Mouse (Mus musculus) CH12.LX (cell line): ENCODE measurements at regions not wholly inside any gene's neighbourhood (a gene's known extent, or its start where the extent isn't known, plus 50 kb on each side); places are given as distances from the start of the nearest gene placed in this dataset.

ENCODE experiments used
- DNase-seq: peaks from one replicate; pipeline ENCODE4 v3.0.0-alpha.2; 2013; ENCODE audit errors: extremely low read depth
- H3K27ac ChIP-seq: 2 replicates; pipeline ENCODE4 v1.5.1; 2012; ENCODE audit warnings: low read depth, mild to moderate bottlenecking, control low read depth, moderate library complexity; ENCODE audit not compliant: insufficient read depth
- H3K27me3 ChIP-seq: replicated peaks from 2 replicates; pipeline ENCODE3; 2012; ENCODE audit warnings: inconsistent platforms
- H3K36me3 ChIP-seq, 2 experiments: replicated peaks in 1 of 2; 2 replicates each; pipeline versions ENCODE3 to v1.6.1; 2012; ENCODE audit warnings: inconsistent platforms in 1 of 2, low read length in 1 of 2, mild to moderate bottlenecking in 1 of 2, mixed read lengths in 1 of 2, moderate library complexity in 1 of 2; ENCODE audit not compliant: control insufficient read depth in 1 of 2, insufficient read depth in 1 of 2
- H3K4me1 ChIP-seq, 2 experiments: 2 replicates each; pipeline ENCODE4 v1.6.1; 2012; ENCODE audit warnings: inconsistent platforms in 1 of 2, moderate library complexity in 1 of 2; ENCODE audit not compliant: insufficient read depth in 2 of 2, control insufficient read depth in 1 of 2
- H3K4me2 ChIP-seq: 2 replicates; pipeline ENCODE4 v1.6.1; 2012; ENCODE audit warnings: low read depth, mild to moderate bottlenecking, control low read depth; ENCODE audit not compliant: poor library complexity, insufficient read depth, severe bottlenecking
- H3K4me3 ChIP-seq, 3 experiments: fragments of 150-350 bp in 1 of 3; sonication (generic) in 1 of 3; replicated peaks in 1 of 3; 2 replicates each; pipeline versions ENCODE3 to v1.5.1; 2011 to 2012; ENCODE audit warnings: low read depth in 2 of 3, low read length in 2 of 3, mild to moderate bottlenecking in 2 of 3, moderate library complexity in 2 of 3, control low read depth in 1 of 3, improper control_type of control experiment in 1 of 3, inconsistent platforms in 1 of 3, mixed read lengths in 1 of 3; ENCODE audit not compliant: poor library complexity in 1 of 3
- H3K79me2 ChIP-seq: replicated peaks from 2 replicates; pipeline ENCODE4 v1.6.1; 2012; ENCODE audit warnings: mild to moderate bottlenecking, moderate library complexity; ENCODE audit not compliant: control insufficient read depth, poor library complexity, insufficient read depth, severe bottlenecking; ENCODE audit errors: extremely low read depth
- H3K9ac ChIP-seq: 2 replicates; pipeline ENCODE4 v1.6.1; 2012; ENCODE audit warnings: low read depth, mild to moderate bottlenecking, control low read depth, moderate library complexity; ENCODE audit not compliant: insufficient read depth
- H3K9me3 ChIP-seq: replicated peaks from 2 replicates; pipeline ENCODE3; 2012; ENCODE audit warnings: low read length, inconsistent platforms, mixed read lengths
- CHD1 ChIP-seq: IDR thresholded peaks from 2 replicates; pipeline ENCODE4 v1.6.1; 2012; ENCODE audit warnings: low read depth, low read length, improper control_type of control experiment, inconsistent platforms
- CHD2 ChIP-seq: IDR thresholded peaks from 2 replicates; pipeline ENCODE4 v1.6.1; 2011; ENCODE audit warnings: low read length, improper control_type of control experiment
- ELF1 ChIP-seq: IDR thresholded peaks from 2 replicates; pipeline ENCODE4 v1.6.1; 2014; ENCODE audit warnings: low read depth, mild to moderate bottlenecking, inconsistent platforms, low read length, improper control_type of control experiment
- EP300 ChIP-seq: IDR thresholded peaks from 2 replicates; pipeline ENCODE4 v1.6.1; 2011; ENCODE audit warnings: low read length, improper control_type of control experiment
- ETS1 ChIP-seq: conservative IDR thresholded peaks from 2 replicates; pipeline ENCODE4 v1.6.1; 2012; ENCODE audit warnings: low read depth, mild to moderate bottlenecking, inconsistent platforms, low read length, improper control_type of control experiment, moderate library complexity
- GABPA ChIP-seq: IDR thresholded peaks from 2 replicates; pipeline ENCODE4 v1.6.1; 2012; ENCODE audit warnings: low read depth, low read length, improper control_type of control experiment, inconsistent platforms; ENCODE audit not compliant: insufficient replicate concordance
- IRF4 ChIP-seq: IDR thresholded peaks from 2 replicates; pipeline ENCODE4 v1.6.1; 2014; ENCODE audit warnings: low read depth, mild to moderate bottlenecking, inconsistent platforms, low read length, improper control_type of control experiment
- KAT2A ChIP-seq: IDR thresholded peaks from 2 replicates; pipeline ENCODE4 v1.6.1; 2012; ENCODE audit warnings: low read length, improper control_type of control experiment, inconsistent platforms; ENCODE audit not compliant: insufficient replicate concordance
- MAX ChIP-seq: IDR thresholded peaks from 2 replicates; pipeline ENCODE4 v1.6.1; 2011; ENCODE audit warnings: low read length, improper control_type of control experiment
- MAZ ChIP-seq: IDR thresholded peaks from 2 replicates; pipeline ENCODE4 v1.6.1; 2012; ENCODE audit warnings: low read depth, mild to moderate bottlenecking, inconsistent platforms, low read length, improper control_type of control experiment, moderate library complexity
- MYC ChIP-seq: IDR thresholded peaks from 2 replicates; pipeline ENCODE4 v1.6.1; 2011; ENCODE audit warnings: low read depth, mild to moderate bottlenecking, improper control_type of control experiment, low read length
- NELFE ChIP-seq: IDR thresholded peaks from 2 replicates; pipeline ENCODE4 v1.6.1; 2011; ENCODE audit warnings: low read depth, low read length, improper control_type of control experiment
- NRF1 ChIP-seq: IDR thresholded peaks from 2 replicates; pipeline ENCODE4 v1.6.1; 2014; ENCODE audit warnings: low read depth, mild to moderate bottlenecking, inconsistent platforms, low read length, improper control_type of control experiment, moderate library complexity
- RAD21 ChIP-seq: IDR thresholded peaks from 2 replicates; pipeline ENCODE4 v1.6.1; 2011; ENCODE audit warnings: low read depth, mild to moderate bottlenecking, low read length, improper control_type of control experiment, moderate library complexity
- RCOR1 ChIP-seq: conservative IDR thresholded peaks from 2 replicates; pipeline ENCODE4 v1.6.1; 2012; ENCODE audit warnings: low read depth, mild to moderate bottlenecking, inconsistent platforms, low read length, improper control_type of control experiment
- SIN3A ChIP-seq: IDR thresholded peaks from 2 replicates; pipeline ENCODE4 v1.6.1; 2012; ENCODE audit warnings: low read length, improper control_type of control experiment, inconsistent platforms
- TBP ChIP-seq: conservative IDR thresholded peaks from 2 replicates; pipeline ENCODE4 v1.6.1; 2011; ENCODE audit warnings: low read depth, low read length, improper control_type of control experiment
- UBTF ChIP-seq: IDR thresholded peaks from 2 replicates; pipeline ENCODE4 v1.6.1; 2012; ENCODE audit warnings: low read depth, mild to moderate bottlenecking, inconsistent platforms, low read length, improper control_type of control experiment, moderate library complexity
- USF1 ChIP-seq: IDR thresholded peaks from 2 replicates; pipeline ENCODE4 v1.6.1; 2014; ENCODE audit warnings: low read depth, mild to moderate bottlenecking, inconsistent platforms, low read length, improper control_type of control experiment
- ZKSCAN1 ChIP-seq: IDR thresholded peaks from 2 replicates; pipeline ENCODE4 v1.6.1; 2012; ENCODE audit warnings: low read depth, inconsistent platforms, low read length, improper control_type of control experiment, borderline replicate concordance
- dilution Hi-C: fragments of 300-500 bp; cut with MboI; formaldehyde crosslinking; loops from 2 replicates; pipeline ENCODE4 v1.14.3; 2020; ENCODE audit warnings: low sequenced_read_pairs; ENCODE audit not compliant: extremely low pct_unique_long_range_greater_than_20kb, extremely low pct_ligation_motif_present
- in situ Hi-C: fragments of 300-500 bp; cut with MboI; formaldehyde crosslinking; loops from 3 replicates; pipeline ENCODE4 v1.14.3; 2019; ENCODE audit warnings: low sequenced_read_pairs, low pct_ligation_motif_present, low pct_unique_long_range_greater_than_20kb, mixed read lengths

GRCm38 (mm10) chr8:53881551-53881950, 195.9 kb upstream of the Vegfc start:
- no peaks in the 10 kb centered on the region for H3K79me2 ChIP-seq
- no peak overlapping the region for H3K27ac ChIP-seq
- DNase-seq: no peak
- TF ChIP-seq NRF1 (no peak), SIN3A (no peak), UBTF (no peak), MYC (no peak), TBP (no peak), NELFE (no peak), RCOR1 (no peak)
- TF ChIP-seq, all 38 proteins: peak for 0
- no peaks in the 10 kb centered on the region for H3K27me3 ChIP-seq
- dilution Hi-C loops: no loop called here
- no peak overlapping the region for H3K9ac ChIP-seq
- H3K4me1 ChIP-seq: no peaks in the 10 kb centered on the region
- H3K36me3 ChIP-seq: no peaks in the 10 kb centered on the region
- in situ Hi-C loops: no loop called here
- H3K4me3 ChIP-seq: no peak overlapping the region
- H3K4me2 ChIP-seq: no peak overlapping the region
- H3K9me3 ChIP-seq: no peaks in the 10 kb centered on the region

DNA sequence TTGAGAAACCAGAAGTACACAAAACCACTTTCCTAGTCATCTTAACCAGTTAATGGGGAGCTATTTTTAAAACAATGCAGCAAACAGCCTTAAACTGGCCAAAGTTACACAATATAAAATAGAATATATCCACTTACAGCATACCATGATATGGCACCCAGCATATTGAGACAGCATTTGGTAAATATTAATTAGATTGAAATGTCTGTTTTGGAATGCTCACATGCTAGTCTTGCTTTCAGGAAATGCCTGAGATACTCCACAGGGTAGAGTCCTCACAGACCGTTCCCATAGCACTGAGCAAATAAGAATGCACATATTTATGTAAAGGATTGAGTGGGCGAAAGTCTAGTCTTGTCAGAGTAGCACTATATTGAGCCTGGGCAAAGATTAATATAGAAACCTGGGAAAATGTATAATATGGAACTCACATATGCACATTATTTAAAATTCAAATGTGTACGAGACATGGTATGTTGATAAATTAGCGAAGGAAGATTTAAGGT, 185.1 kb upstream of the Vegfc start:
- no peak overlapping the region for H3K4me2 ChIP-seq
- H3K36me3 ChIP-seq: no peaks in the 10 kb centered on the region
- no peak overlapping the region for H3K4me3 ChIP-seq
- no peaks in the 10 kb centered on the region for H3K9me3 ChIP-seq
- in situ Hi-C loops (no loop called here), dilution Hi-C loops (no loop called here)
- no peaks in the 10 kb centered on the region for H3K27me3 ChIP-seq
- no peaks in the 10 kb centered on the region for H3K79me2 ChIP-seq
- H3K27ac ChIP-seq: no peak overlapping the region
- H3K9ac ChIP-seq: no peak overlapping the region
- no peaks in the 10 kb centered on the region for H3K4me1 ChIP-seq
- DNase-seq: no peak
- TF ChIP-seq MAX (no peak), MAZ (no peak), ELF1 (no peak), ZKSCAN1 (no peak), UBTF (no peak), GABPA (no peak), CHD2 (no peak), RAD21 (no peak), NELFE (no peak), NRF1 (no peak), CHD1 (no peak), IRF4 (no peak), USF1 (no peak), ETS1 (no peak), KAT2A (no peak), EP300 (no peak)
